Mouse (Mus musculus) c-Kit-positive CD71-negative TER-119-negative erythroid progenitor cells, embryonic 14.5 days (primary cell): ENCODE results near the gene Parvg.

ENCODE experiments used
- DNase-seq: peaks from one replicate; pipeline ENCODE4 v3.0.0-alpha.2; 2013; ENCODE audit warnings: low read depth

The Parvg gene

GRCm38 (mm10) chr15:84351915-84352844 lies 28.4 kb downstream of the Parvg start:
- DNase-seq = no peak

DNA sequence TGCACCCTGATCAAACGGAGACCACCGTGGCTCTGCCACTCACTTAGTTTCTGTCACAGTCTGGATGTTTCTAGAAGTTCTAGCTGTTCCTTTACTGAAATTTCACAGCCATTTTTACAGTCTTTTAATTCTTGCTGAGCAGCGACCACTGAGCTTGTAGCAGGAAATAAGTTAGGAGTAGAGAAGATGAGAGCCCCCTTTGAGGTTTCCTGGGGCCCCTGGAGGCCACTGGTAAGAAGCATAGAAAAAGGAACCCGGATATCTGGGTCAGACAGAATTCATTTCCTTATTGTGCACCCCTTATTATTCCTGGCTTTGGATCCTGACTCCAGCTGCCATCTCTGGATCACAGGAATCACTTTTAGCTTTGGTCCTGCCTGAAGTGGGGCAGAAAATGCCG lies 31.3 kb downstream of the Parvg start:
- DNase-seq = no peak

DNA sequence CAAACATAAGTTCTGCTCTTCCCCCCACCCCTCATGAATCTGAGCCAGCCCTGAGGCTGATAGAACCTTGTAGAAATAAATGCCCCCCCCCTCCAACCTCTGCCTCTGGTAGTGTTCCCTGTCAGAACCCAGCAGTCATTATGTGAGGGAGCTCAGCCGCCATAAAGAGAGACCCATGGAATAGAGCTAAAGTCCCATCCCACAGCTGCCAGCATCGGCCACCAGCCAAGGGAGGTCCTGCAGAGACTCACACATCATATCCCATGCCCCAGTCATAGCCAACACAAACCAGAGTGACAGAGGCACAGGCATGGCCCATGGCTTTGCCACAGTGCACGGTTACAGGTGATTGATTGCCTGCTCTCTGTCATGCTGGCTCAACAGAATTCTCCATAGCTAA lies 40.9 kb downstream of the Parvg start:
- no peak for DNase-seq

GRCm38 (mm10) chr15:84365675-84366381 lies 42.0 kb downstream of the Parvg start:
- DNase-seq = no peak

GRCm38 (mm10) chr15:84366574-84366989 lies 42.8 kb downstream of the Parvg start:
- no peak for DNase-seq

DNA sequence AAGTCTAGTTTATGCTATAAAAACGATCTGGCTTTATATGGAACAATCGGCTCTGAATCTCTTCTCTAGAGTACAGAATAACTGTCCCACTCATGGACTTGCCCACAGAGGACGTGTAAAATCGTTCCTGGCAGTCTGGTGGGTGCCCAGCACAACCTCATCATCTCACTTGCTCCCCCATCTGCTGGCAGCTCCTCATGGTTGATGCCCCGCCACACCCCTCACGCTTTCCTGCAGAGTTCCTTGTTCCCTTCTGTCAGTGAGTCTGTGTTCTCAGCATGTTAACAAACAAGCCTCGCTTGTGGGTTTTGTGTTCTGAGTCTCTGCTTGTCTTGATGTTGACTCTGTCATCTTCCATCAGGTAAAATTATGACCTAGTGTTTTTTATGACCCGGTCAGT lies 43.6 kb downstream of the Parvg start:
- DNase-seq = no peak

GRCm38 (mm10) chr15:84372801-84373200 lies 49.0 kb downstream of the Parvg start:
- DNase-seq = no peak

DNA sequence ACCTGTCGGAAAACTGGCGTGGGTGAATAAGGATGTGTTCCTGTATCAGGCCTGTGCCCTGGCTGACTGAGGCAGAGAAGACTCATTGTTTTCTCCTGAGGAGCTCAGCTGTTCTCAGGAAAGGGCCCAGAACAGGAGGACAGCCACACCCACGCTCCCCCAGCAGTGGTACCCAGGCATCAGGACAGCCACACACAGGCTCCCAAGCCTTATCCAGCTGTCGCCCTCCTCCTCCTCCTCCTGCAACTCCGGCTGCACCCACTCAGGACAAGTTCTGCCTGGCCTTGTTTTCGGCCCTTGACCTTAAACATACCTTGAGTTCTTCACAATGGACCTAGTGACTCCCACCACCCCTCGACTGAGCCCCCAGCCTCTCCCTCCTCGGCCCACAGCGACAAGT lies 54.9 kb downstream of the Parvg start:
- no peak for DNase-seq

DNA sequence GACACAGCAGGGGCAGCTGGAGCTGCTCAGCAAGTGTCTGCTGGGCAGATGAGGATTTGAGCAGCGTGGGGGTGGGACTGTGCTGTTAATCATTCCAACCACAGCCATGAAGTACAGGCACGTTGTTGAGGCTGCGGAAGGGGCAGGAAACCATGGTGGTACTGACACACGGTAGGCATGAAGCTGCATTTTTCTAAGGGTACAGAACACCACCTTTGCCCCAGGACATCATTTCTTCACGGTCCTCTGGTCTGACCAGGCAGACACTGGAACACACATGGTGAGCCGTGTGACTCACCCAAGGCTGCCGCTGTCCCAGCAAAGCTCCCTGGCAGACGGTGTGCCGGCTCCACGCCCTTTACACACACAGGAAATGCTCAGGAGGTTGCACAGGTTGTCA lies 56.4 kb downstream of the Parvg start:
- no peak for DNase-seq

DNA sequence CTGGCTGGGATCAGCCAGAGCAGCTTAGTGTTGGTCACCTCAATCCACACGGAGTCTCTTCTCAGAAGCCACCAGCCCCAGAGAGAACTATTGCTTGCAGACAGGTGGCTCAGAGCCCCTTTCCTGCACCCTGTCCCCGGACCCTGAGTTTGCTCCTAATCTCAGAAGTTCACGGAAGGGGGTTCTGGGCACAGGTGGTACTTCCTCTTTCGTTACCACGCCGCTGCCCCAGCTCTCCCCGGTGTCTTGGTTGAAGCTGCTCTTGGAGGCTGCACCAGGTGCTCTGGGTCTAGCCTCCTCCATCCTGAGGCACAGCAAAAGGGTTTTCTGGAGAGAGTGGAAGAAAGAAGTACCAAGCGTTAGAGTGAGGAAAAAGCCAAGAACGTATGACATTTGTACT lies 60.2 kb downstream of the Parvg start:
- DNase-seq = no peak

DNA sequence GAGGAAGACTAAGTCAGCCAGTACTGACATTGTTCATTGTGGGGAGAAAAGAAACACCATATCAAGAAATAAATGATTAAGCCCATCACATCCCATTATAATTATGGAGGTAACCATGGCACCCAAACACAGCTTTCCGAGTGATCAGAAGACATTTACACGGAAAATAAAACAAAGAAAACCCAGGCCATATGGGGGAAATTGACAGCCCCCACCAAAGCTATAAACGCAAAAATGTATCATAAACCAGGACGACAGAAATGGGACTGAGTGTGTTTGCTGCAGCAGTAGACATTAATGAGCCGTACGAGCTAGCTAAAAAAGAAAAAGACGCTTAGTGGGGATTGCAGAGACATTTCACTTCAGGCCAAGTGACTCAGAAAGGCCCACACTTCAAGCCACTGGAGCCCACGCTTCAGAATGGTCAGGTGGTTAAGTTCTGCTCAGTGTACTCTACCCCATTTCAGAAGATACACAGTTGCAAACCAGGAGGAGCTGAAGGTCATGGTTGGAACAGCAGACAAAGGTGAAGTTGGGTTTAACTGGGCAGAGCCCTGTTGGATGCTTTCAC lies 62.3 kb downstream of the Parvg start:
- DNase-seq = no peak

DNA sequence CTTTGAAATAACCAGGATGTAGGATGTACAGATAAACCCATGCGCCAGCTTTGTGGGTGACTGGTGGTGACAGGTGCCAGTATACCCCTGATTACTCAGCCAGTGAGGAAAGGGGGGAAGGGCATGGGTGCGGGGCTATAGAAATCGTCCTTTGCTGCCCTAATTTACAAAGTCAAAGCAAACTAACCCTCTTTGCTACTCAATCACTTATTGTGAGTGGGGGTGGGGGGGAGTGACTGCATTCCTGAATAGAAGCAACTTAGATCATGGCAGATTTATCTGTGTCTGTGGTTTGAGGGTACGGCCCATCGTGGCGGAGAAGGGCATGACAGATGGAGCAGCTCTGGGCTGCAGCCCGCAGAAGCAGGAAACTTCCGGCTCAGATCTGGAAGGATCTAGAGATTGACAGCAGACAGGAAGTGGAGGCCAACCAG lies 64.9 kb downstream of the Parvg start:
- DNase-seq = no peak

GRCm38 (mm10) chr15:84392131-84392530 lies 68.3 kb downstream of the Parvg start:
- no peak for DNase-seq
